Mouse (Mus musculus): ENCODE data around the gene Fbp2.

DNA sequence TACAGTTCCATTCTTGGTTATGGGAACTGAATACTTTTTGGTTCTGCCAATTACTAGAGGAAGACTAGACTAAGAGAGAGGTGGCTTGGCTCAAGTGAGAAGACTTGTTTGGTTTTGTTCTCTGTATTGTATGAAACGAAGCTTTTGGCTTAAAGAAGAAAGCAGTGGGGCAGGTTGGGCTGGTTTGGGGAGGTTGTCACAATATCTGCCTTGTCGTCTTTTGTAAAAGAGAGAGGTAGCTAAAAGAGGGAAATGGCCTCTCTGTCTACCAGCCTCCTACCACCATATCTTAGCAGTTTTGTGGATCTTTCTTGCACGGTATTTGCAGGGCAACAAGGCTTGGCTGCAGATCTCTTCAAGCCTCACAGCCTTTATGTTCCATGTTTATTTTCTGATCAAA, 14.0 kb upstream of the Fbp2 start:
- TF ChIP-seq POLR2A (IDR thresholded peaks at IDR 0.05; ENCODE audit: insufficient read depth, low read depth, low read length): no peak
- TF ChIP-seq CTCF (IDR thresholded peaks at IDR 0.05): no peak
- no peak for TF ChIP-seq EP300 (IDR thresholded peaks at IDR 0.05; ENCODE audit: insufficient read depth, low read depth, low read length)
